Mouse (Mus musculus) kidney, embryonic 14.5 days (tissue): ENCODE measurements around the gene Ssb. TPM values are rescaled to one million over a fixed set of nuclear protein-coding genes. Genes with fewer than 3 reads are reported as not detected.

Experiments used
- ATAC-seq: fragments of 200-750 bp; cut with Nextera tagmentation; 2 replicates; pipeline ENCODE4 v1.8.0; 2017; ENCODE audit warnings: moderate number of reproducible peaks, mild to moderate bottlenecking, moderate TSS enrichment, moderate library complexity; ENCODE audit not compliant: low FRiP score, low TSS enrichment
- H3K27ac ChIP-seq: fragments of 300-500 bp; sonication (generic); 2 replicates; pipeline ENCODE4 v1.5.1; 2014; ENCODE audit warnings: low read depth, mild to moderate bottlenecking, low read length, moderate library complexity, mixed read lengths
- H3K27me3 ChIP-seq: fragments of 300-500 bp; sonication (generic); 2 replicates; pipeline ENCODE4 v1.6.1; 2014; ENCODE audit warnings: mild to moderate bottlenecking, low read length; ENCODE audit not compliant: control insufficient read depth, insufficient read depth
- H3K36me3 ChIP-seq: fragments of 300-500 bp; sonication (generic); 2 replicates; pipeline ENCODE4 v1.6.1; 2014; ENCODE audit warnings: low read length, mixed read lengths; ENCODE audit not compliant: control insufficient read depth, insufficient read depth
- H3K4me1 ChIP-seq: fragments of 300-500 bp; sonication (generic); 2 replicates; pipeline ENCODE4 v1.6.1; 2014; ENCODE audit warnings: low read length, mixed read lengths; ENCODE audit not compliant: control insufficient read depth, insufficient read depth
- H3K4me2 ChIP-seq: fragments of 300-500 bp; sonication (generic); replicated peaks from 2 replicates; pipeline ENCODE4 v1.6.1; 2014; ENCODE audit warnings: low read depth, mild to moderate bottlenecking, low read length
- H3K4me3 ChIP-seq: fragments of 300-500 bp; sonication (generic); 2 replicates; pipeline ENCODE4 v1.5.1; 2014; ENCODE audit warnings: mild to moderate bottlenecking, low read length
- H3K9ac ChIP-seq: fragments of 300-500 bp; sonication (generic); 2 replicates; pipeline ENCODE4 v1.6.1; 2014; ENCODE audit warnings: low read depth, mild to moderate bottlenecking, low read length, moderate library complexity
- H3K9me3 ChIP-seq: fragments of 300-500 bp; sonication (generic); 2 replicates; pipeline ENCODE4 v1.6.1; 2016; ENCODE audit warnings: low read length; ENCODE audit not compliant: control insufficient read depth
- WGBS: fragments of 180-500 bp; shearing (Covaris S2); extraction: QIAGEN DNeasy Blood & Tissue Kit; methylation state at CpG from one replicate; pipeline ENCODE4 v1.1.7; 2014; 5-methylcytosine and 5-hydroxymethylcytosine counted together
- polyA plus RNA-seq: library from polyadenylated mRNA; unstranded; fragments of >200 nt; fragmentation: Nextera tagmentation; extraction: Ambion mirVana; gene quantifications from 2 replicates; pipeline ENCODE4 v1.2.1, GENCODE M21; 2014

Ssb gene
- polyA plus RNA-seq, 1 experiment from 2014 or later = 387 TPM

- Histone ChIP-seq H3K27me3 (no peaks in the 10 kb centered on the region), H3K4me2 (no peak overlapping the region), H3K9me3 (no peaks in the 10 kb centered on the region), H3K27ac (no peak overlapping the region), H3K4me1 (no peaks in the 10 kb centered on the region), H3K4me3 (no peak overlapping the region), H3K36me3 (peaks cover 39% of the 10 kb centered on the region), H3K9ac (no peak overlapping the region)
- ATAC-seq = no peak
- 38% methylated on average over 2 of the region's 2 CpGs for WGBS
Observed at GRCm38 (mm10) chr2:69826380-69826779, 35.0 kb upstream of the Ssb start.

- Histone ChIP-seq H3K9me3 (no peaks in the 10 kb centered on the region), H3K36me3 (peaks cover 44% of the 10 kb centered on the region), H3K4me3 (no peak overlapping the region), H3K27ac (no peak overlapping the region), H3K9ac (no peak overlapping the region), H3K27me3 (no peaks in the 10 kb centered on the region), H3K4me2 (no peak overlapping the region), H3K4me1 (no peaks in the 10 kb centered on the region)
- no peak for ATAC-seq
- WGBS = 33% methylated on average over 7 of the region's 7 CpGs
Observed at GRCm38 (mm10) chr2:69828031-69828430, 33.3 kb upstream of the Ssb start.

DNA sequence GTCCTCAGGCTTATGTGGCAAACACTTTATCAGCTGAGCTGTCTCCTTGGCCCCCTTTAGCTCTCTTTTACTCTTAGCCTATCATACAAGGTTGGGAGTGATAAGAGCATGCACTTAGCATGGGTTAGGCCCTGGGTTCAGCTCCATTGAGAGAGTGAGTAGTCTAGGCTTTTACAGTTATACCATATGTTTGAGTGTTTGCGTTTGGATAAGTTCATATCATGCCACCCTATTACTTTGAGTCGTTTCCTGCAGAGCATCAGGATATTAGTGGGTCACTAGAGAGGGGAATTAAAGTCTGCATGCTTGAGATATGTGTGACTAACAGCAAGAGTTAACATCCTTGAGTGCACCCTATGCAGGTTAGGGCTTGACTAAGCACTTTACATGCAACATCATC, 31.7 kb upstream of the Ssb start:
- H3K9ac ChIP-seq = no peak overlapping the region
- H3K4me2 ChIP-seq = no peak overlapping the region
- H3K4me1 ChIP-seq = no peaks in the 10 kb centered on the region
- no peak for ATAC-seq
- no peaks in the 10 kb centered on the region for H3K27me3 ChIP-seq
- no peak overlapping the region for H3K27ac ChIP-seq
- H3K9me3 ChIP-seq = no peaks in the 10 kb centered on the region
- H3K36me3 ChIP-seq = peaks cover 45% of the 10 kb centered on the region
- H3K4me3 ChIP-seq = no peak overlapping the region
- WGBS = 87% methylated on average over 2 of the region's 2 CpGs

DNA sequence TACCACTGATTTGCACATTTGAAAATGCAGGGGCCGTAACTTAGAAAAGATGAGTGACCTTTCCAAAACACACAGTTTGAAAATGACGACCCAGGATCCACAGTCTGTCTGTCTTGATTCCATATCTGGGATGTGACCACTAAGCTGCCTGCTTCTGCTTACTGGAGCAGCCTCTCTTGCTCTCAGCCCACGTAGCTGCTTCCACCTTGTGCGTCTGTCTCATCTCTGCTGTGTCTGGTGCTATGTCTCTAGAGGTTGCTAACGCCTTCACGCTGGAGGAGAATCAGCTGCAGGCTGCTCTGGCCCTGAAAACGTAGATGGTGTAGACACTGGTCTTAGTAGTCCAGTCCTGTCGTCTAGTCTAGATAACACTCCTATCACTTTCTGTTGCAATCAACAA, 31.2 kb upstream of the Ssb start:
- no peak overlapping the region for H3K9ac ChIP-seq
- H3K27me3 ChIP-seq = no peaks in the 10 kb centered on the region
- no peak overlapping the region for H3K27ac ChIP-seq
- no peaks in the 10 kb centered on the region for H3K4me1 ChIP-seq
- peaks cover 41% of the 10 kb centered on the region for H3K36me3 ChIP-seq
- H3K9me3 ChIP-seq = no peaks in the 10 kb centered on the region
- no peak overlapping the region for H3K4me3 ChIP-seq
- 91% methylated on average over 8 of the region's 8 CpGs for WGBS
- ATAC-seq = no peak
- H3K4me2 ChIP-seq = no peak overlapping the region

- Histone ChIP-seq H3K9ac (no peak overlapping the region), H3K4me3 (no peak overlapping the region), H3K27ac (no peak overlapping the region), H3K9me3 (no peaks in the 10 kb centered on the region), H3K27me3 (no peaks in the 10 kb centered on the region), H3K4me2 (no peak overlapping the region), H3K4me1 (no peaks in the 10 kb centered on the region), H3K36me3 (peaks cover 20% of the 10 kb centered on the region; the same call in 1 of the 2 replicates)
- no peak for ATAC-seq
- 82% methylated on average over 7 of the region's 7 CpGs for WGBS
Observed at GRCm38 (mm10) chr2:69837244-69837967, 24.0 kb upstream of the Ssb start.

DNA sequence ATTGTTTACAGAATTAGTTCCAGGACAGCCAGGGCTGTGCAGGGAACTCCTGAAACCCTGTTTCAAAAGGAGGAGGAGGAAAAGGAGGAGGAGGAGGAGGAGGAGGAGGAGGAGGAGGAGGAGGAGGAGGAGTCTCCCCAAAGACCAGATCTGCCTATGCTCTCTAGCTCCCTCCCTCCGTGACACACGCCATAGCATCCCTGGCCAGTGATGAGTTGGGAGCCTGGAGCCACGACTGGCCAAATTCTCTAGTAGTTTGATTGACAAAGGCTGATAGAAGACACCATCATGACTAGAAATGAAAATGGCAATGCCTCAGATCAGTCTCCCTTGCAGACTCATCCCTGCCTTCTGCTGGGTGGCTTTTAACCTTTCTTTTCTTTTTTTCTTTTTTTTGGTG, 23.4 kb upstream of the Ssb start:
- peaks cover 18% of the 10 kb centered on the region; the same call in 1 of the 2 replicates for H3K36me3 ChIP-seq
- no peak overlapping the region for H3K4me2 ChIP-seq
- no peak for ATAC-seq
- no peak overlapping the region for H3K27ac ChIP-seq
- 43% methylated on average over 3 of the region's 3 CpGs for WGBS
- H3K4me1 ChIP-seq = no peaks in the 10 kb centered on the region
- H3K4me3 ChIP-seq = no peak overlapping the region
- no peaks in the 10 kb centered on the region for H3K27me3 ChIP-seq
- H3K9me3 ChIP-seq = no peaks in the 10 kb centered on the region
- H3K9ac ChIP-seq = no peak overlapping the region

DNA sequence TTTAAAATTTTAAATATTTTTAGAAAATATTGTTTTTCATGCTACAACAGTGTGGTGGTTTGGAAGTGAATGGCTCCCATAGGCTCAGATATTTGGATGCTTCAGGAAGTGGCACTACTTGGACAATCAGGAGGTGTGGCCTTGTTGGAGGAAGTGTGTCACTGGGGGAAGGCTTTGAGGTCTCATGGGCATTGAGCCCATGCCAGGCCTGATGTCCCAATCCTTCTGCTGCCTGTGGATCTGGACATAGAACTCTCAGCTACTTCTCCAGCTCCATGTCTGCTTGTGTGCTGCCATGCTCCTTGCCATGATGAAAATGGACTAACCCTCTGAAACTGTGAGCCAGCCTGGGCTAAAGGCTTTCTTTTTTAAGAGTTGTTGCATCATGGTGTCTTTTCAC, 22.7 kb upstream of the Ssb start:
- Histone ChIP-seq H3K4me3 (no peak overlapping the region), H3K27me3 (no peaks in the 10 kb centered on the region), H3K4me2 (no peak overlapping the region), H3K27ac (no peak overlapping the region), H3K9ac (no peak overlapping the region), H3K4me1 (no peaks in the 10 kb centered on the region), H3K36me3 (peaks cover 12% of the 10 kb centered on the region; the same call in 1 of the 2 replicates), H3K9me3 (no peaks in the 10 kb centered on the region)
- no peak for ATAC-seq

GRCm38 (mm10) chr2:69840261-69840660, 21.1 kb upstream of the Ssb start:
- Histone ChIP-seq H3K36me3 (peaks cover 8% of the 10 kb centered on the region; the same call in 1 of the 2 replicates), H3K9me3 (no peaks in the 10 kb centered on the region), H3K4me3 (no peak overlapping the region), H3K27me3 (no peaks in the 10 kb centered on the region), H3K9ac (no peak overlapping the region), H3K4me1 (no peaks in the 10 kb centered on the region), H3K27ac (no peak overlapping the region), H3K4me2 (no peak overlapping the region)
- no peak for ATAC-seq
- 44% methylated on average over 6 of the region's 6 CpGs for WGBS

DNA sequence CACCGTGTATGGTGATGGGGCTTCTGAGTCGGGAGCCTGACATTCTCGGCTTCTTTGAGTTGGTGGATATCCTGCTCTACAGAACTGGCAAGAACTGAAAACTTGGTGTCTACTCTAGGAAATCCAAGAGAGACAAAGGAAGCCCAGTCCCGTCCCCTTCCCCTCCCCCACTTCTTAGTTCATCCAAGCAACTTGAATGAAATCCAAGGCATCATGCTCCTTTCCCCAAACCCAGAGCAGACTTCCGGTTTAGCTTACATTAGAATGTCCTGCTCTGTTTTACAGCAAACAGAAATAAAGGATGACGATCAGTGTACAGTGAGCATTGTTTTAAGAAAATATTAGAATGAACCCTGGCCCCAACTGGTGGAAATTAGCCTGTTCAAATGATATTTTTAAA, 12.1 kb upstream of the Ssb start:
- no peak overlapping the region for H3K9ac ChIP-seq
- H3K36me3 ChIP-seq = no peaks in the 10 kb centered on the region
- no peaks in the 10 kb centered on the region for H3K27me3 ChIP-seq
- no peak overlapping the region for H3K4me3 ChIP-seq
- ATAC-seq = no peak
- H3K4me1 ChIP-seq = no peaks in the 10 kb centered on the region
- no peak overlapping the region for H3K4me2 ChIP-seq
- 80% methylated on average over 6 of the region's 6 CpGs for WGBS
- no peak overlapping the region for H3K27ac ChIP-seq
- no peaks in the 10 kb centered on the region for H3K9me3 ChIP-seq
